Mouse (Mus musculus) neural tube, embryonic 13.5 days (tissue): ENCODE measurements around the gene Wnt6. TPM values are rescaled to one million over a fixed set of nuclear protein-coding genes. Genes with fewer than 3 reads are reported as not detected.

ENCODE experiments used
- ATAC-seq: fragments of 200-750 bp; cut with Nextera tagmentation; 2 replicates; pipeline ENCODE4 v1.8.0; 2017; ENCODE audit warnings: low read depth, mild to moderate bottlenecking, moderate TSS enrichment, moderate library complexity
- H3K27ac ChIP-seq: fragments of 300-500 bp; sonication (generic); replicated peaks from 2 replicates; pipeline ENCODE4 v1.5.1; 2015; ENCODE audit warnings: moderate library complexity, mild to moderate bottlenecking, inconsistent platforms
- H3K27me3 ChIP-seq: fragments of 300-500 bp; sonication (generic); 2 replicates; pipeline ENCODE4 v1.6.1; 2015; ENCODE audit warnings: mild to moderate bottlenecking, inconsistent platforms
- H3K36me3 ChIP-seq: fragments of 300-500 bp; sonication (generic); 2 replicates; pipeline ENCODE4 v1.6.1; 2015; ENCODE audit warnings: mild to moderate bottlenecking, inconsistent platforms
- H3K4me1 ChIP-seq: fragments of 300-500 bp; sonication (generic); replicated peaks from 2 replicates; pipeline ENCODE4 v1.6.1; 2015; ENCODE audit warnings: inconsistent platforms
- H3K4me2 ChIP-seq: fragments of 300-500 bp; sonication (generic); 2 replicates; pipeline ENCODE4 v1.6.1; 2015; ENCODE audit warnings: inconsistent platforms, mild to moderate bottlenecking, moderate library complexity
- H3K4me3 ChIP-seq: fragments of 300-500 bp; sonication (generic); 2 replicates; pipeline ENCODE4 v1.5.1; 2015; ENCODE audit warnings: mild to moderate bottlenecking, inconsistent platforms
- H3K9ac ChIP-seq: fragments of 300-500 bp; sonication (generic); 2 replicates; pipeline ENCODE4 v1.6.1; 2015; ENCODE audit warnings: moderate library complexity, mild to moderate bottlenecking, inconsistent platforms
- H3K9me3 ChIP-seq: fragments of 300-500 bp; sonication (generic); 2 replicates; pipeline ENCODE4 v1.6.1; 2016; ENCODE audit warnings: inconsistent platforms
- WGBS: fragments of 180-500 bp; shearing (Covaris S2); methylation state at CpG from one replicate; pipeline ENCODE4 v1.1.7; 2015; 5-methylcytosine and 5-hydroxymethylcytosine counted together
- polyA plus RNA-seq: library from polyadenylated mRNA; unstranded; fragments of >200 nt; fragmentation: Nextera tagmentation; extraction: Ambion mirVana; gene quantifications from 2 replicates; pipeline ENCODE4 v1.2.1, GENCODE M21; 2015

The Wnt6 gene
- 8.9 and 10.0 TPM in 2 replicates for polyA plus RNA-seq

DNA sequence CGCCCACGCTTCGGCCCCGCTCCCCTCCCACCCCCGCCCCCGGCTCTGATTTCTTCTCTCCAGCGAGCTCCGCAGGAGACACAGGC lies at the start of gene Wnt6:
Gene Wnt6, plus strand, starts transcription at position 48 of the 86 bp plus-strand sequence.
- H3K9ac ChIP-seq = peak within 1 kb of the TSS; percentile 72
- H3K4me3 ChIP-seq = peak within 1 kb of the TSS; percentile 45
- no peaks in the 10 kb centered on the region for H3K9me3 ChIP-seq
- no peaks in the 10 kb centered on the region for H3K36me3 ChIP-seq
- peak within 1 kb of the TSS; percentile 80 for H3K4me2 ChIP-seq
- H3K4me1 ChIP-seq = peaks cover 43% of the 10 kb centered on the region
- WGBS = 3% methylated on average over 6 of the region's 8 CpGs
- H3K27ac ChIP-seq = no peak within 1 kb of the TSS
- peaks cover 98% of the 10 kb centered on the region for H3K27me3 ChIP-seq
- no peak for ATAC-seq

DNA sequence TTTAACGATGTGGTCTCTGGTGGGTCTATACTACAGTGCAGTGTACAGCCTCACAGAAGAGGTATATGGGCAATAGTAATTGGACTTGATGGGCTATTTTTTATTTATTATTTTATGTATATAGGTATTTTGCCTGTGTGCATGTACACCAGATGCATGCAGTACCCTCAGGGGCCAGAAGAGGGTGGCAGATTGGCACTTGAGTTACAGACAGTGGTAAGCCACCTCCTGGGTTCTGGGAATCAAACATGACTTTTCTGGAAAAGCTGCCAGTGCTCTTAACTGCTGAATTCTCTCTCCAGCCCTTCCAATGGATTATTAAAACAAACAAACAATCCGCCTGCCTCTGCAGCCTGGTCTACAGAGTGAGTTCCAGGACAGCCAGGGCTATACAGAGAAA lies 47.9 kb upstream of the Wnt6 start:
- Histone ChIP-seq H3K27ac (no peak overlapping the region), H3K4me2 (no peak overlapping the region), H3K9me3 (no peaks in the 10 kb centered on the region), H3K9ac (no peak overlapping the region), H3K4me1 (no peaks in the 10 kb centered on the region), H3K4me3 (no peak overlapping the region), H3K27me3 (no peaks in the 10 kb centered on the region), H3K36me3 (no peaks in the 10 kb centered on the region)
- no peak for ATAC-seq
- 66% methylated on average over 2 of the region's 2 CpGs for WGBS

DNA sequence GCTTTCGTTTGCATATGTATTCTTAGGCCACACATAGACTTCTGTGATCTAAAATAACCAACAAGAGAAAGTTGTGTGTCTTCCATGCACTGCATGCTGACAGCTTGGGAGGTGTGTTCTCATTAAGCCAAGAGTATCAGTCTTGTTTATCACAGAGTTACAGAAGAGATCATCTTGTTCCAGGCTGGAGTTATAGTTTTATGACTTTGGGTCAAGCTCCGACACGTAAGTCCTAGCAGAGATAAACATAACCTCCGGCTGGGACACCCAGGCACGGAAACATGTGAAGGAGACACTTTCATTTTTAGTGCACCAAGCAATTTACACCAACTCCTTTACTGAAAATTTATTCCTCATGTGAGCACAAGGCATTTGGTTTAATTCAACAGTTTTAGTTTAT lies 45.6 kb upstream of the Wnt6 start:
- WGBS = 78% methylated on average over 5 of the region's 5 CpGs
- H3K27me3 ChIP-seq = no peaks in the 10 kb centered on the region

DNA sequence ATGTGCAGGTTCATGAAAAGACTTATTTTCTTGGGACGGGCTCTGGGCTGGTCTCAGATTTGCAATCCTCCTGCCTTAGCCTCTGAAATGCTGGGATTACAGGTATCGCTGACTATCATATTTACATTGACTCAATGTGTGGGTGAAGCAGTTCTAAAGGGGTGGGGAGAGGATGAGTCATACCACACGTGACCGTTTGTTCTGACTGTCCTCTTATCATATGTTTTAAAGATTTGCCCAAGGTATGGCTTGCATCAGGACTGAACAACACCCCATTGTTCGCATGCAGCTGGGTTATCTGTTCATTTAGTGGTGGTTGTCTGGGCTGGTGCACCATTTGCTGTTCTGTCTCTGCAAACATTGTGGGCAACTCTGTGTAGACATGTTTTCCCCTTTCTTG lies 45.0 kb upstream of the Wnt6 start:
- 84% methylated on average over 5 of the region's 5 CpGs for WGBS
- no peak overlapping the region for H3K4me3 ChIP-seq
- no peak overlapping the region for H3K9ac ChIP-seq
- H3K9me3 ChIP-seq = no peaks in the 10 kb centered on the region
- H3K4me1 ChIP-seq = no peaks in the 10 kb centered on the region
- H3K27me3 ChIP-seq = no peaks in the 10 kb centered on the region
- no peaks in the 10 kb centered on the region for H3K36me3 ChIP-seq
- no peak overlapping the region for H3K4me2 ChIP-seq
- no peak overlapping the region for H3K27ac ChIP-seq
- ATAC-seq = no peak

More for the DNA sequence above, 45.6 kb upstream of the Wnt6 start:
- no peak for ATAC-seq
- no peak overlapping the region for H3K4me3 ChIP-seq
- no peak overlapping the region for H3K27ac ChIP-seq
- no peak overlapping the region for H3K4me2 ChIP-seq
- H3K36me3 ChIP-seq = no peaks in the 10 kb centered on the region
- no peaks in the 10 kb centered on the region for H3K9me3 ChIP-seq
- no peaks in the 10 kb centered on the region for H3K4me1 ChIP-seq
- no peak overlapping the region for H3K9ac ChIP-seq

DNA sequence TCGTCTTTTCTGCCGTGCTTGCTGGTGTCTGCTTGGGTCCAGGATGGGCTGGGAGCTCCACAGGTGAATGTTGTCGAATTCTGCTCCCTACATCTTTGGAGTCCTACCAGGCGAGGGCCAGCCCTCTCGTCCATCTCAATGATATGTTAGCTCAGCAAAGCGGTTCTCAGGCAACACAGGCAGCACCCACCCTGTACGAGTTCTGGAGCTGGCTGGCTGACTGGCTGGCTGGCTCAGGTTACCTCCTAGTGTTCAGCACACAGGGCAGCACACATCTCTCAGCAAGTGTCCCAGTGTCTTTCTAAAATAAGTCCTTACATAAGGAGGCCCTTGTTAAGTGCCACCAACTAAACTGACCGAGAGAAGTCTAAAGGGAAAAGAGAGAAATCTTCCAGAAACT lies 43.2 kb upstream of the Wnt6 start:
- no peaks in the 10 kb centered on the region for H3K9me3 ChIP-seq
- ATAC-seq = no peak
- no peak overlapping the region for H3K27ac ChIP-seq
- H3K36me3 ChIP-seq = no peaks in the 10 kb centered on the region
- H3K27me3 ChIP-seq = no peaks in the 10 kb centered on the region
- H3K4me2 ChIP-seq = no peak overlapping the region
- H3K4me1 ChIP-seq = no peaks in the 10 kb centered on the region
- 80% methylated on average over 8 of the region's 8 CpGs for WGBS
- H3K9ac ChIP-seq = no peak overlapping the region
- no peak overlapping the region for H3K4me3 ChIP-seq

DNA sequence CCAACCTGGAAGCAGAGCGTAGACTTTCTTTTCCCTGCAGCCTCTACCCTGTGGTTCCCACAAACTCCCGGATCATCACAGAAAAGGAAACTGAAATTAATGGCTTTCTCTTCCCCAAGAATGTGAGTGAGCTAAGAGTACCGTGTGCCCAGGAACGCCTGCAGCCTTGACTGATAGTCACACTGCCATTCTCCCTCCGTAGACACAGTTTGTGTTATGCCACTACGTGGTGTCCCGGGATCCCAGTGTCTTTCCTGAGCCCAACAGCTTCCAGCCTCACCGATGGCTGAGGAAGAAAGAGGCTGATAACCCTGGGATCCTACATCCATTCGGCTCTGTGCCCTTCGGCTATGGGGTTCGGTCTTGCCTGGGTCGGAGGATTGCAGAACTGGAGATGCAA lies 34.7 kb upstream of the Wnt6 start:
- no peak overlapping the region for H3K9ac ChIP-seq

DNA sequence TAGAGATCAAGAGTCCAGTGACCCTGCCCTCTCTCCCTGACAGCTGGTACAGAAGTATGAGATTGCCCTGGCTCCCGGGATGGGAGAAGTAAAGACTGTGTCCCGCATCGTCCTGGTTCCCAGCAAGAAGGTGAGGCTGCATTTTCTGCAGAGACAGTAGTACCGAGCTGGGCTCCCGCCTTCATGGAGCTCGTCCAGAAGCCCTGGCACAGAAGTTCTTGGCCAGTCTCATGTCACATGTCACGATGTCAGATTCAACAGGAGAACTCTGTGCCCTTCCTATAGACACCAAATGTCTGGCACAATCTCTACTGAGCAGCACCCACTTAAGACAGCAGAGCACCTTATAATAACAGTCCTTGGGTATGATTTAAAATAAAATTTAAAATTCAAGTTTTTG lies 34.2 kb upstream of the Wnt6 start:
- 89% methylated on average over 7 of the region's 7 CpGs for WGBS
- no peaks in the 10 kb centered on the region for H3K36me3 ChIP-seq
- H3K4me2 ChIP-seq = no peak overlapping the region
- H3K27ac ChIP-seq = no peak overlapping the region
- H3K27me3 ChIP-seq = no peaks in the 10 kb centered on the region
- no peaks in the 10 kb centered on the region for H3K4me1 ChIP-seq
- ATAC-seq = no peak
- no peak overlapping the region for H3K4me3 ChIP-seq
- H3K9me3 ChIP-seq = no peaks in the 10 kb centered on the region
- H3K9ac ChIP-seq = no peak overlapping the region

More for the DNA sequence above, 34.7 kb upstream of the Wnt6 start:
- Histone ChIP-seq H3K36me3 (no peaks in the 10 kb centered on the region), H3K4me2 (no peak overlapping the region), H3K4me1 (no peaks in the 10 kb centered on the region), H3K9me3 (no peaks in the 10 kb centered on the region), H3K4me3 (no peak overlapping the region), H3K27me3 (no peaks in the 10 kb centered on the region), H3K27ac (no peak overlapping the region)
- no peak for ATAC-seq
- WGBS = 90% methylated on average over 12 of the region's 12 CpGs

DNA sequence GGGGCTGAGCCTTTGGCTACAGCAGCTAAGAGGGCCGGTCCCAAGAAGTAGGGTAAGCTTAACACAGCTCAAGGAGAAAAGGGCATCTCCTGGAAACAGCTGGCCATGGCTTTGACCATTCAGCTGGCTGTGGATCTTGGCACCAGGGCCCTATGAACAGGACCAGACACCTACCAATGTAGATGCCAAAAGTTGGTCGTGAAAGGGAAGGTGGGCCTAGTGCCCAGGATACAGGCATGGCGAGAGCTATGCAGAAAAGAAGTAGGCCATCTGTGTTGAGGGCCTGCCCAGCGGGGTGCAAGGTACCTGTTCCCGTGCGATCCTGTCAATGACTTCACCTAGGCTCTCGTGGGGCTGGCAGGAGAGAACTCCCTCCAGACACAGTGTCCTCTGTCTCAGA lies 30.8 kb upstream of the Wnt6 start:
- H3K4me1 ChIP-seq = no peaks in the 10 kb centered on the region
- H3K9ac ChIP-seq = no peak overlapping the region
- ATAC-seq = no peak
- no peak overlapping the region for H3K4me3 ChIP-seq
- H3K27me3 ChIP-seq = no peaks in the 10 kb centered on the region
- H3K4me2 ChIP-seq = no peak overlapping the region
- H3K27ac ChIP-seq = no peak overlapping the region
- no peaks in the 10 kb centered on the region for H3K9me3 ChIP-seq
- WGBS = 78% methylated on average over 7 of the region's 7 CpGs
- H3K36me3 ChIP-seq = no peaks in the 10 kb centered on the region

DNA sequence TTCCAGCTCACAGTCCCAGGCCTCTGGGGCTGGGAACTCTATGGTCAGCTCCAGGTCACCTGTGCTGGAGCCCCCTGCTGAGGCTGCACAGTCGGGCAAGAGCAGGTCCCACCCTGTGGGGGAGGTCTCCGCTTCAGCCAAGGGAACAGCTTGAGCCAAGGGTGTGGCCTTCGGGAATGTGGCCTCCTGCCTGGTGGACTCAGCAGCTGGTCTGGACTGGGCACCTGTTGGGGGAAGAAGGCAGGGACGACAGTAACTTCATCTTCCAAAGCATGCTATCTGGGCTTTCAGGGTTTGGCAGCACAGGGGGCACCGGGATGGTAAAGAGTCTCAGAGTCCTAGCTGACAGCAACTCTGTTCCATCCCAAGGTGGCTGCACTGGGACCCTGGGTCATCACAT lies 24.4 kb upstream of the Wnt6 start:
- no peak overlapping the region for H3K4me3 ChIP-seq
- peaks cover 5% of the 10 kb centered on the region; the same call in 1 of the 2 replicates for H3K4me1 ChIP-seq
- ATAC-seq = no peak
- no peak overlapping the region for H3K4me2 ChIP-seq
- 78% methylated on average over 5 of the region's 5 CpGs for WGBS
- no peak overlapping the region for H3K9ac ChIP-seq
- H3K27ac ChIP-seq = no peak overlapping the region
- H3K27me3 ChIP-seq = peaks cover 24% of the 10 kb centered on the region
- H3K9me3 ChIP-seq = no peaks in the 10 kb centered on the region
- no peaks in the 10 kb centered on the region for H3K36me3 ChIP-seq

DNA sequence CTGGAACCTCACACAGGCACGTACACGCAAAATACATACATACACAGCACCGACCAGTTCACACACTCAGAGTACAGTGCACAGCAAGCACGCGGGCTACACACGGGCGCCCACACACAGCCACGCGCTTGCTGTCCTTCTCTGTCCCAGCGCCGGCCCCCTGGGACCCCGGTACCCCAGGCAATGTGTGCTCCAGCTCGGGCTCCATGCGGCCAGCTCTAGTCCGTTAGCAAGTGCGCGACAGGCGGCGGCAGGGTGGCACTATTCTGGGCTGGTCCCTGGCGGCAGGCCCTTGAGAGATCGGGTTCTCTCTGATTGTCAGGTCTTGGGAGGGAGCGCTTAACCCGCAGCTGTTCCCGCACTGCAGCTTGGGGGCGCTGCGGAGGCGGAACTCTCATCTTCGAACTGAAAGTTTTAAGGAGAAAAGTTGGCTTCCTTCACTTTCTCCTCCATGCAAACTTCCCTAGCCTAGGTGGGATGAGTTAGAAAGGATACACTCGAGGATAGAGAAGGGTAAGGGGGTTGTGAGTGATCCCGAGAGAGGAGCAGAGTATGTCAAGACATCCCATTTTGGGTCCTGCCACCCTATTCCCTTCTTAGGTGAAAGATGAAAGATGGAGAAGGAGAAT lies 22.9 kb upstream of the Wnt6 start, which contains the start of gene Prkag3:
Gene Prkag3, minus strand, starts transcription at position 579 of the 629 bp plus-strand sequence.
- Histone ChIP-seq H3K4me3 (peak within 1 kb of the TSS; percentile 2; the same call in 1 of the 2 replicates), H3K9ac (peak within 1 kb of the TSS; percentile 39; the same call in 1 of the 2 replicates), H3K27me3 (peaks cover 24% of the 10 kb centered on the region), H3K27ac (no peak within 1 kb of the TSS), H3K36me3 (no peaks in the 10 kb centered on the region), H3K4me1 (peaks cover 5% of the 10 kb centered on the region; the same call in 1 of the 2 replicates), H3K9me3 (no peaks in the 10 kb centered on the region), H3K4me2 (peak within 1 kb of the TSS; percentile 48)
- 13% methylated on average over 30 of the region's 30 CpGs for WGBS
- ATAC-seq = no peak

DNA sequence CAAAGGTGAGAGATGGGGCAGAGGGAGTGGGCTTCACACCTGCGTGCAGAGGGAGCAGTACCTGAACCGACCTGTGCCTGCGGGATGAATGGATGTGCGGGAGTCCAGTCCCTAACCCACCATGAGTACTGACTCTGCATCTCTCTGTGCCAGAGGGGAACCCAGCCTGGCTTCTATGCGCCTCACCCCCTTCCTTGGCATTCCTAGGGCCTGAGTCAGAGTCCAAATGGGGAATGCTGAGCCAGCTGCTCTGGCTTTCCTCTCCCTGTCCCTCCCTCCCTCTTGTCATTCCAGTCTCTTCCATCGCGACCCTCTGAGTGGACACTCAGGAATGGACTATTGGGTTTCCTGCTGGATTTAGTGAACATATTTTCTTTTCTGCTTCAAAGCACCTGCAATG lies 22.4 kb upstream of the Wnt6 start:
- Histone ChIP-seq H3K4me1 (peaks cover 5% of the 10 kb centered on the region; the same call in 1 of the 2 replicates), H3K4me2 (no peak overlapping the region), H3K9ac (no peak overlapping the region), H3K4me3 (no peak overlapping the region), H3K36me3 (no peaks in the 10 kb centered on the region), H3K27me3 (peaks cover 24% of the 10 kb centered on the region), H3K9me3 (no peaks in the 10 kb centered on the region), H3K27ac (no peak overlapping the region)
- ATAC-seq = no peak
- WGBS = 76% methylated on average over 7 of the region's 7 CpGs

DNA sequence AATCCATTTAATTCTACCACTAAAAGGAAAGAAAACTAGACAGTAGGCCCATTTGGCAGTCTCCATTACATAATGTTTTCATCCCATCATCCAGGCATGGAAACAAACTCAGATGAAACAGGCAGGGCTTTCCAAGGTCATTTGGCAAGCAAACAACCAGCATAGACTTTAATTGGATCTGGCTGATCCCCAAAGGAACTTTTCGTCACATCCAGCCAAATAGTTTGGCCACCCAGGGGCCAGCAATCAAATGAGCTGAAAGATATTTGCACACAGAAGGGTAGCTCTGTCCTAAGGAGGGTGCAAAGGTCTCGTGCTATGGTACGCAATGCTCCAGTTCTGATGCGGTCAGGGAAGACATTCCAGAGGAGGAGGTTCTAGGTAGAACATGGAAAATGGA lies 21.0 kb upstream of the Wnt6 start:
- Histone ChIP-seq H3K36me3 (no peaks in the 10 kb centered on the region), H3K9me3 (no peaks in the 10 kb centered on the region), H3K27ac (no peak overlapping the region), H3K4me1 (peaks cover 5% of the 10 kb centered on the region; the same call in 1 of the 2 replicates), H3K4me3 (no peak overlapping the region), H3K9ac (no peak overlapping the region), H3K27me3 (peaks cover 24% of the 10 kb centered on the region), H3K4me2 (no peak overlapping the region)
- no peak for ATAC-seq
- WGBS = 84% methylated on average over 4 of the region's 4 CpGs

DNA sequence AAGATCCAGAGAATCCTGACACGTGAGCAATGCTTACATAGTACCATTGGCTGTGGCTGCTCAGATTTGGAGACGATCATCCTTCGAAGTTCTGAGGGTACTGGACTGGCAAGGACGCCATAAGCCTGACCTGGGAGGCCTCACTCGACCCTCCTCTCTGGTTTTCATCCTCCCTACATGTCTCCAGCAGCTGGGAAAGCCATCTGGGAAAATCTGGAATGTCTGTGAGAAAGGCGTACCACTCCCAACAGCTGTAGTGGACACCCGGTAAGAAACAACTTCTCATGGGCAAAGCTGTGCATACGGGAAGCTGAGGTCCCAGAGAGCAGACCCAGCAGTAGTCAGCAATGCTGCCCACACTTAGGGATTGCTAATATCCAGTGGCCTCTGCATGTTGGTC lies 19.5 kb upstream of the Wnt6 start:
- H3K27ac ChIP-seq = no peak overlapping the region
- peaks cover 5% of the 10 kb centered on the region; the same call in 1 of the 2 replicates for H3K4me1 ChIP-seq
- no peaks in the 10 kb centered on the region for H3K36me3 ChIP-seq
- H3K9me3 ChIP-seq = no peaks in the 10 kb centered on the region
- ATAC-seq = no peak
- 83% methylated on average over 8 of the region's 8 CpGs for WGBS
- peaks cover 21% of the 10 kb centered on the region for H3K27me3 ChIP-seq
- H3K9ac ChIP-seq = no peak overlapping the region
- H3K4me2 ChIP-seq = no peak overlapping the region
- no peak overlapping the region for H3K4me3 ChIP-seq
